ENCODE assay signal across 8 mouse cellular contexts in the genomic region with DNA sequence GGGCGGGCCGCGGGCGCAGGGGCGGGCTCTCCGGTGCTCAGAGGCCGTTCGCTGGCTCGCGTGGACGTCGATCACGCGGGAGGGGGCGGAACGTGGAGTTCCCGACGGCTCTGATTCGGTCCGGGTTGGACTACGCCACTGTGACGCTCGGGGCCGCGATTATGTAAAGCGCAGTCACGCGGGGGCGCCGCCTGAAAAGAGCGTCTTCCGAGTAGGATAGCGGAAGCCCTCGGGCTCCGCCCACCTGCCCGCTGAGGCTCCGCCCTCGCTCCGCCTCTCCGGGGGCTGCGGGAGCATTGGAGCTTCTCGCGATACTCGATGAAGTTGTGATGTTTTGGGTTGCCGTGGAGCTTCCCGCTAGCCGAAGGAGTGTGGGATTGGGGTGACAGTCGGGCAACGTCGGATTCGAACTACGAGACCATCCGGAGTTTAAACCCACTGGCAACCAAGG. TPM values are rescaled to one million over a fixed set of nuclear protein-coding genes. Genes with fewer than 3 reads are reported as not detected.
DNase-seq lines count a peak whose midpoint lies in the region; ATAC-seq and TF ChIP-seq lines count a peak whose summit lies in the region.

A gene (minus strand): TSS at position 1 of the 451 bp plus-strand sequence.

- 0% methylated on average over 51 of the region's 53 CpGs for WGBS in heart, embryonic 12.5 days
- under 1% methylated on average over 53 of the region's 53 CpGs for WGBS in kidney, postnatal 0 days
- under 1% methylated on average over 50 of the region's 53 CpGs for WGBS in liver, embryonic 11.5 days
- under 1% methylated on average over 52 of the region's 53 CpGs for WGBS in stomach, embryonic 14.5 days

- H3K9ac ChIP-seq in heart, embryonic 12.5 days = peak within 1 kb of the TSS; percentile 82
- peak within 1 kb of the TSS; percentile 92 for H3K9ac ChIP-seq in kidney, postnatal 0 days (ENCODE audit: low read depth, low read length)
- peak within 1 kb of the TSS; percentile 83 for H3K9ac ChIP-seq in liver, embryonic 11.5 days (ENCODE audit: low read depth, low read length)
- peak within 1 kb of the TSS; percentile 77 for H3K9ac ChIP-seq in stomach, embryonic 14.5 days (replicated peaks; ENCODE audit: low read depth, low read length)

- peak; percentile 100 for DNase-seq in CD4-positive helper T cell, adult 2 months (ENCODE audit: low read depth, low spot score)
- DNase-seq in brain, embryonic 18.5 days (ENCODE audit: low read depth, low spot score) = peak; percentile 99
- DNase-seq in kidney, postnatal 0 days (ENCODE audit: low spot score) = peak; percentile 99
- DNase-seq in liver, embryonic 11.5 days (ENCODE audit: low spot score) = peak; percentile 99
- peak; percentile 100 for DNase-seq in naive thymus-derived CD4-positive, alpha-beta T cell, adult 2 months (ENCODE audit: low read depth)

- peaks cover 12% of the 10 kb centered on the region for H3K4me1 ChIP-seq in heart, embryonic 12.5 days (replicated peaks)
- 0 out of 2 replicates have a peak, but pooled peaks cover 5% of the 10 kb centered on the region for H3K4me1 ChIP-seq in kidney, postnatal 0 days (replicated peaks; ENCODE audit: insufficient read depth, low read length)
- no peaks in the 10 kb centered on the region; the same call in 1 of the 2 replicates for H3K4me1 ChIP-seq in liver, embryonic 11.5 days (replicated peaks; ENCODE audit: control insufficient read depth, insufficient read depth, low read length)
- H3K4me1 ChIP-seq in stomach, embryonic 14.5 days (ENCODE audit: control insufficient read depth, insufficient read depth, low read length) = peaks cover 3% of the 10 kb centered on the region; the same call in 1 of the 2 replicates

- peak; percentile 91 for ATAC-seq in erythroid progenitor cell, adult 5-6 weeks (replicated peaks; ENCODE audit: low FRiP score, poor library complexity, severe bottlenecking)
- peak; percentile 98 for ATAC-seq in heart, embryonic 12.5 days (ENCODE audit: insufficient number of reproducible peaks, low FRiP score)
- ATAC-seq in kidney, postnatal 0 days (replicated peaks; ENCODE audit: low FRiP score, low read depth) = peak; percentile 98
- peak; percentile 99 for ATAC-seq in liver, embryonic 11.5 days (replicated peaks; ENCODE audit: low FRiP score)
- peak; percentile 98 for ATAC-seq in stomach, embryonic 14.5 days (ENCODE audit: insufficient number of reproducible peaks, insufficient read depth, low FRiP score, low read depth)

- no peaks in the 10 kb centered on the region for H3K27me3 ChIP-seq in heart, embryonic 12.5 days (replicated peaks)
- H3K27me3 ChIP-seq in kidney, postnatal 0 days (ENCODE audit: insufficient read depth, low read length) = no peaks in the 10 kb centered on the region
- H3K27me3 ChIP-seq in liver, embryonic 11.5 days (replicated peaks; ENCODE audit: control insufficient read depth, insufficient read depth, low read length) = no peaks in the 10 kb centered on the region
- H3K27me3 ChIP-seq in stomach, embryonic 14.5 days (ENCODE audit: control insufficient read depth, insufficient read depth, low read length) = no peaks in the 10 kb centered on the region

- TF ChIP-seq CTCF in kidney, postnatal 0 days (IDR thresholded peaks at IDR 0.05; ENCODE audit: low read depth) = peak; percentile 21; the same call in 1 of the 2 replicates

- peak within 1 kb of the TSS; percentile 73 for H3K27ac ChIP-seq in heart, embryonic 12.5 days (ENCODE audit: poor library complexity, severe bottlenecking)
- H3K27ac ChIP-seq in kidney, postnatal 0 days = peak within 1 kb of the TSS; percentile 88
- H3K27ac ChIP-seq in liver, embryonic 11.5 days (ENCODE audit: low read depth, low read length) = peak within 1 kb of the TSS; percentile 96
- peak within 1 kb of the TSS; percentile 73 for H3K27ac ChIP-seq in stomach, embryonic 14.5 days (ENCODE audit: low read length)

- H3K4me3 ChIP-seq in heart, embryonic 12.5 days = peak within 1 kb of the TSS; percentile 89
- peak within 1 kb of the TSS; percentile 90 for H3K4me3 ChIP-seq in kidney, postnatal 0 days (replicated peaks; ENCODE audit: low read depth, low read length)
- peak within 1 kb of the TSS; percentile 97 for H3K4me3 ChIP-seq in liver, embryonic 11.5 days (ENCODE audit: low read depth, low read length)
- peak within 1 kb of the TSS; percentile 94 for H3K4me3 ChIP-seq in stomach, embryonic 14.5 days (ENCODE audit: low read depth, low read length)

- H3K36me3 ChIP-seq in heart, embryonic 12.5 days = peaks cover 24% of the 10 kb centered on the region
- H3K36me3 ChIP-seq in kidney, postnatal 0 days (ENCODE audit: insufficient read depth, low read length) = no peaks in the 10 kb centered on the region
- no peaks in the 10 kb centered on the region for H3K36me3 ChIP-seq in liver, embryonic 11.5 days (ENCODE audit: control insufficient read depth, insufficient read depth, low read length)
- peaks cover 5% of the 10 kb centered on the region for H3K36me3 ChIP-seq in stomach, embryonic 14.5 days (ENCODE audit: control insufficient read depth, insufficient read depth, low read length)

- peak within 1 kb of the TSS; percentile 90 for H3K4me2 ChIP-seq in heart, embryonic 12.5 days
- H3K4me2 ChIP-seq in kidney, postnatal 0 days (ENCODE audit: low read length) = peak within 1 kb of the TSS; percentile 77
- peak within 1 kb of the TSS; percentile 82 for H3K4me2 ChIP-seq in liver, embryonic 11.5 days
- H3K4me2 ChIP-seq in stomach, embryonic 14.5 days (replicated peaks; ENCODE audit: low read depth, low read length) = peak within 1 kb of the TSS; percentile 85

- no peaks in the 10 kb centered on the region for H3K9me3 ChIP-seq in heart, embryonic 12.5 days (replicated peaks)
- no peaks in the 10 kb centered on the region for H3K9me3 ChIP-seq in kidney, postnatal 0 days (replicated peaks; ENCODE audit: low read length)
- H3K9me3 ChIP-seq in liver, embryonic 11.5 days (ENCODE audit: control insufficient read depth, low read length) = no peaks in the 10 kb centered on the region
- no peaks in the 10 kb centered on the region for H3K9me3 ChIP-seq in stomach, embryonic 14.5 days (ENCODE audit: control insufficient read depth, low read depth, low read length)

RNA-seq across cellular contexts. Expression of the gene that starts here (rescaled TPM):
- 30.6 and 35.0 TPM in 2 replicates for total RNA-seq in erythroid progenitor cell, adult 5-6 weeks (2015; ENCODE audit: low replicate concordance)
- 41.3 and 67.4 TPM in 2 replicates for total RNA-seq in erythroid progenitor cell, adult 5-6 weeks (2017; ENCODE audit: low replicate concordance)
- 25.9 and 29.0 TPM in 2 replicates for polyA plus RNA-seq in heart, embryonic 12.5 days (2016; fragmentation: Nextera tagmentation; extraction: Ambion mirVana)
- 44.8 and 47.1 TPM in 2 replicates for polyA plus RNA-seq in kidney, postnatal 0 days (2015; fragmentation: Nextera tagmentation; extraction: Ambion mirVana)
- polyA plus RNA-seq in liver, embryonic 11.5 days (2014; fragmentation: Nextera tagmentation; extraction: Ambion mirVana) = 27.8 and 32.2 TPM in 2 replicates
- 45.7 and 47.0 TPM in 2 replicates for polyA plus RNA-seq in stomach, embryonic 14.5 days (2014; fragmentation: Nextera tagmentation; extraction: Ambion mirVana)

Comparison
In these comparisons a context has a peak if more than half of its experiments do, and no peak if none do; other contexts are left out.
1. Peak in every context shown above with its lines: DNase-seq, ATAC-seq, H3K4me3 ChIP-seq and H3K27ac ChIP-seq.